Mouse (Mus musculus) neutrophil, adult 83 days (primary cell): ENCODE results near the gene Lacc1. TPM values are rescaled to one million over a fixed set of nuclear protein-coding genes. Genes with fewer than 3 reads are reported as not detected.

Experiments used
- total RNA-seq, 2 experiments: library from RNA; stranded (reverse); gene quantifications; one replicate each; pipeline ENCODE4 v1.2.4; 2023

Gene Lacc1
- 1 to 10 TPM; 6.2 to 6.3 TPM for total RNA-seq

DNA sequence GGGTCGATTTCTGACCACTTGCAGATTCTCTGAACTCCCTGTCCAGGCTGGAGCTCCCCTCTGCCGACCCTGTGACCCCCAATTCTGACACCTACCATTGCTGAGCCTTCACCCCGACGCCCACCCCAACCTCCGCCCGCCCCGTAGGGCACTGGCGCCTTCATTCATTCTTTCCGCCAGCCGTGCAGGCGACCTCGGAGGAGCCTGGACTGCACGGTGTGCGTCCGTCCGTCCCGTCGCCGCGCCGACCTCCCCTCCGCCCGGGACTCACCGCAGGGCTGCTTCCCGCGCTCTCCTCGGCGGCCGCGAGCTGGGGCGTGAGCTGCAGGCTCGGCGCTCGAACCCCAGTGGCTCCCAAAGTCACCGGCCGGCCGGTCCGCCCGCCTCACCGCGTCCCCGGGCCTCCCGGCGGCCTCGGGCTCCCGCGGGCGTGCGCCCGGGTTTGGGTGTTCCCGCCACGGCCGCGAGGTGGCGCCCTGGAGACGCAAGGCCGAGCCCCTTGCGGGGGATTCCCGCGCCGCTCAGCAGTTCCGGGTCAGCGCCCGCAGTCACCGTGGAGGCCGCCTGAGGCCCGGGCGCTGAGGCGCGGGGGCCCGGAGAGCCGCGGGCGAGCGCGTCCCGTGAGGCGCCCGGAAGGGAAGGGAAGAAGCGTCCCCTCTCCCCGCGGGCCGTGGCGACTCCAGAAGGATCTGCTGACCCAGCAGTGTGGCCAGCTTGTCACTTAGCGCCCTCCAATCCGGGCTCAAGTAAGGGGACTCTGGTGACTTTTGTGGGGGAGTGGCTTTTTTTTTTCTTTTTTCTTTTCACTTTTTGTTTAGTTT is at the start of gene Lacc1, which contains the start of gene Ccdc122:
TSS of gene Lacc1 (minus strand) at position 679 of the 821 bp plus-strand sequence.
TSS of gene Ccdc122 (plus strand) at position 547 of the 821 bp plus-strand sequence.

Other genes starting within 250 kb of the Lacc1 start
- gene Ccdc122, start 132 bp downstream of the Lacc1 start, total RNA-seq, result under 1 TPM; 0.31 to 0.68 TPM
- not detected for gene Enox1, start 119.9 kb upstream of the Lacc1 start, total RNA-seq